Mouse (Mus musculus): ENCODE results near the gene Ifit1bl1.

GRCm38 (mm10) chr19:34573650-34574049 is 28.1 kb downstream of the Ifit1bl1 start:
- TF ChIP-seq GATA1 (IDR thresholded peaks at IDR 0.05; ENCODE audit: borderline replicate concordance, low read length): no peak
- no peak for TF ChIP-seq FLI1 (IDR thresholded peaks at IDR 0.05; ENCODE audit: low read length)

Data from megakaryocyte, embryonic 14.5 days (primary cell).